Mouse (Mus musculus): ENCODE measurements around the gene H13. TPM values are rescaled to one million over a fixed set of nuclear protein-coding genes. Genes with fewer than 3 reads are reported as not detected.

Gene H13
- polyA plus RNA-seq, 1 experiment from 2014 or later: 181 TPM

- Histone ChIP-seq H3K4me3 (replicated peaks) (peak overlapping the region; percentile 60), H3K36me3 (no peaks in the 10 kb centered on the region), H3K4me1 (replicated peaks) (peaks cover 68% of the 10 kb centered on the region), H3K27me3 (peaks cover 11% of the 10 kb centered on the region), H3K27ac (peak overlapping the region; percentile 37), H3K4me2 (replicated peaks) (peak overlapping the region; percentile 91), H3K9me3 (no peaks in the 10 kb centered on the region), H3K9ac (replicated peaks) (no peak overlapping the region)
- ATAC-seq: no peak
- 71% methylated on average over 2 of the region's 2 CpGs for WGBS
Observed at GRCm38 (mm10) chr2:152738341-152738740, 69.1 kb downstream of the H13 start.

- H3K36me3 ChIP-seq: no peaks in the 10 kb centered on the region
- H3K27ac ChIP-seq: peak overlapping the region; percentile 19; the same call in 1 of the 2 replicates
- H3K9me3 ChIP-seq: no peaks in the 10 kb centered on the region
- peak; percentile 12 for ATAC-seq
- under 1% methylated on average over 31 of the region's 36 CpGs for WGBS
- H3K4me2 ChIP-seq (replicated peaks): peak overlapping the region; percentile 91
- H3K27me3 ChIP-seq: peaks cover 11% of the 10 kb centered on the region
- H3K4me3 ChIP-seq (replicated peaks): peak overlapping the region; percentile 41
- H3K4me1 ChIP-seq (replicated peaks): peaks cover 64% of the 10 kb centered on the region
- peak overlapping the region; percentile 64 for H3K9ac ChIP-seq (replicated peaks)
Observed at GRCm38 (mm10) chr2:152739031-152739841, 70.0 kb downstream of the H13 start.

- H3K4me1 ChIP-seq (replicated peaks): peaks cover 58% of the 10 kb centered on the region
- WGBS: 13% methylated on average over 3 of the region's 3 CpGs
- H3K36me3 ChIP-seq: no peaks in the 10 kb centered on the region
- no peak for ATAC-seq
- no peak overlapping the region for H3K9ac ChIP-seq (replicated peaks)
- H3K4me2 ChIP-seq (replicated peaks): peak overlapping the region; percentile 91
- peaks cover 11% of the 10 kb centered on the region for H3K27me3 ChIP-seq
- H3K4me3 ChIP-seq (replicated peaks): no peak overlapping the region
- H3K27ac ChIP-seq: no peak overlapping the region
- H3K9me3 ChIP-seq: no peaks in the 10 kb centered on the region
Observed at GRCm38 (mm10) chr2:152739842-152740260, 70.6 kb downstream of the H13 start.

GRCm38 (mm10) chr2:152740490-152740889 is 71.2 kb downstream of the H13 start:
- Histone ChIP-seq H3K27me3 (peaks cover 11% of the 10 kb centered on the region), H3K9me3 (no peaks in the 10 kb centered on the region), H3K9ac (replicated peaks) (no peak overlapping the region), H3K27ac (no peak overlapping the region), H3K4me2 (replicated peaks) (no peak overlapping the region), H3K36me3 (no peaks in the 10 kb centered on the region), H3K4me1 (replicated peaks) (peaks cover 54% of the 10 kb centered on the region), H3K4me3 (replicated peaks) (no peak overlapping the region)
- no peak for ATAC-seq
- WGBS: 72% methylated on average over 5 of the region's 5 CpGs

- H3K27me3 ChIP-seq: peaks cover 11% of the 10 kb centered on the region
- ATAC-seq: peak; percentile 35
- H3K4me3 ChIP-seq (replicated peaks): no peak overlapping the region
- H3K9ac ChIP-seq (replicated peaks): 0 out of 2 replicates have a peak overlapping the region, but pooled peaks have one; percentile 23
- no peaks in the 10 kb centered on the region for H3K9me3 ChIP-seq
- peak overlapping the region; percentile 32 for H3K4me2 ChIP-seq (replicated peaks)
- H3K36me3 ChIP-seq: no peaks in the 10 kb centered on the region
- no peak overlapping the region for H3K27ac ChIP-seq
- peaks cover 45% of the 10 kb centered on the region for H3K4me1 ChIP-seq (replicated peaks)
- 58% methylated on average over 14 of the region's 14 CpGs for WGBS
Observed at GRCm38 (mm10) chr2:152741153-152742041, 72.1 kb downstream of the H13 start.

GRCm38 (mm10) chr2:152742435-152742834 is 73.2 kb downstream of the H13 start:
- Histone ChIP-seq H3K4me1 (replicated peaks) (peaks cover 35% of the 10 kb centered on the region), H3K36me3 (no peaks in the 10 kb centered on the region), H3K4me2 (replicated peaks) (no peak overlapping the region), H3K4me3 (replicated peaks) (no peak overlapping the region), H3K27ac (no peak overlapping the region), H3K9me3 (no peaks in the 10 kb centered on the region), H3K9ac (replicated peaks) (no peak overlapping the region), H3K27me3 (peaks cover 11% of the 10 kb centered on the region)
- 27% methylated on average over 10 of the region's 10 CpGs for WGBS
- ATAC-seq: peak; percentile 35; the same call in 1 of the 2 replicates

GRCm38 (mm10) chr2:152753944-152754711 is 84.9 kb downstream of the H13 start, which contains the start of gene Cox4i2:
TSS of gene Cox4i2 (plus strand) at chr2:152754173.
- peak within 1 kb of the TSS; percentile 50 for H3K4me2 ChIP-seq (replicated peaks)
- H3K4me3 ChIP-seq (replicated peaks): no peak within 1 kb of the TSS; the same call in 1 of the 2 replicates
- no peaks in the 10 kb centered on the region for H3K9me3 ChIP-seq
- H3K27ac ChIP-seq: no peak within 1 kb of the TSS
- peak; percentile 55 for ATAC-seq
- H3K4me1 ChIP-seq (replicated peaks): peaks cover 12% of the 10 kb centered on the region
- no peaks in the 10 kb centered on the region for H3K36me3 ChIP-seq
- H3K27me3 ChIP-seq: peaks cover 5% of the 10 kb centered on the region; the same call in 1 of the 2 replicates
- 1% methylated on average over 28 of the region's 30 CpGs for WGBS
- peak within 1 kb of the TSS; percentile 32; the same call in 1 of the 2 replicates for H3K9ac ChIP-seq (replicated peaks)

GRCm38 (mm10) chr2:152756474-152757393 is 87.5 kb downstream of the H13 start:
- Histone ChIP-seq H3K4me2 (replicated peaks) (no peak overlapping the region), H3K27me3 (peaks cover 5% of the 10 kb centered on the region; the same call in 1 of the 2 replicates), H3K9me3 (no peaks in the 10 kb centered on the region), H3K27ac (no peak overlapping the region), H3K4me3 (replicated peaks) (no peak overlapping the region), H3K36me3 (no peaks in the 10 kb centered on the region), H3K4me1 (replicated peaks) (peaks cover 12% of the 10 kb centered on the region), H3K9ac (replicated peaks) (no peak overlapping the region)
- WGBS: 66% methylated on average over 17 of the region's 17 CpGs
- no peak for ATAC-seq

- H3K4me3 ChIP-seq (replicated peaks): no peak overlapping the region
- no peak overlapping the region for H3K4me2 ChIP-seq (replicated peaks)
- no peak overlapping the region for H3K9ac ChIP-seq (replicated peaks)
- no peak for ATAC-seq
- peaks cover 5% of the 10 kb centered on the region; the same call in 1 of the 2 replicates for H3K27me3 ChIP-seq
- H3K4me1 ChIP-seq (replicated peaks): peaks cover 12% of the 10 kb centered on the region
- WGBS: 62% methylated on average over 2 of the region's 2 CpGs
- no peaks in the 10 kb centered on the region for H3K9me3 ChIP-seq
- no peak overlapping the region for H3K27ac ChIP-seq
- no peaks in the 10 kb centered on the region for H3K36me3 ChIP-seq
Observed at GRCm38 (mm10) chr2:152757478-152757877, 88.2 kb downstream of the H13 start.
